Mouse (Mus musculus) lung, adult 2 months (tissue): ENCODE measurements at regions not wholly inside any gene's neighbourhood (a gene's known extent, or its start where the extent isn't known, plus 50 kb on each side); places are given as distances from the start of the nearest gene placed in this dataset.

Experiments
- CTCF ChIP-seq: fragments of 200-500 bp; IDR thresholded peaks from 2 replicates; pipeline ENCODE4 v1.5.1; 2011; ENCODE audit warnings: mild to moderate bottlenecking, low read length, control low read depth; ENCODE audit not compliant: insufficient read depth
- POLR2A ChIP-seq: fragments of 200-500 bp; IDR thresholded peaks from 2 replicates; pipeline ENCODE4 v1.6.1; 2011; ENCODE audit warnings: low read depth, mild to moderate bottlenecking, control low read depth, low read length, borderline replicate concordance; ENCODE audit errors: extremely low read depth

- TF ChIP-seq CTCF (no peak), POLR2A (no peak)
Measured at GRCm38 (mm10) chr8:26868849-26869110, 108.3 kb upstream of the Zfp703 start.
